Mouse (Mus musculus): ENCODE results near the gene Cers6.

DNA sequence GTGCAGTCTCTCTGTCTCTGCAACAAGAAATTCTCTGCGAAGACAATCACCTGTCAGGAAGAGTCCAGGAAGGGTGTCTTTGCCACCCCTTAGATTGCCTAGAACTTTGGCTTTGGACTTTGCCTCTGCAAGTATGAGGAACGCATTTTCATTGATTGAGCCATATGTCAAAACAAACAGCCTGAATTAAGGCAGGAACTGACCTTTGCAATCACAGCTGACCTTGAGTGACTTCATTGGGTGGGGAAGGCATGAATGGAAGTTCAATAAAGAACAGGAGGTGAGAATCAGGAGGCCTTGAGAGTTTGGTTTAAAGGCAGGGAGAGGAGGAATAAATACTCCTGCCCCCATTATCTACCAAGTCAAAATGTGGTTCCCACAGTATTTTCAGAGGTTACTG is 850 bp upstream of the Cers6 start:
- no peak for TF ChIP-seq CTCF (IDR thresholded peaks at IDR 0.05)
- no peak for TF ChIP-seq POLR2A (IDR thresholded peaks at IDR 0.05; ENCODE audit: insufficient read depth, low read depth, low read length)
- TF ChIP-seq EP300 (IDR thresholded peaks at IDR 0.05; ENCODE audit: insufficient read depth, low read depth, low read length): no peak
